Mouse (Mus musculus) layer of hippocampus, postnatal 10 days (tissue): ENCODE results near the gene Plk5. TPM values are rescaled to one million over a fixed set of nuclear protein-coding genes. Genes with fewer than 3 reads are reported as not detected.

Experiments used
- DNase-seq, 2 experiments: peaks; one replicate each; pipeline ENCODE4 v3.0.0; 2021; ENCODE audit warnings: low spot score in 2 of 2
- total RNA-seq, 2 experiments: library from RNA; stranded (reverse); gene quantifications; 2 replicates each; pipeline ENCODE4 v1.2.3; 2021

The Plk5 gene
- total RNA-seq, 2 experiments from 2014 or later, result 1.7 to 3.8 TPM

DNA sequence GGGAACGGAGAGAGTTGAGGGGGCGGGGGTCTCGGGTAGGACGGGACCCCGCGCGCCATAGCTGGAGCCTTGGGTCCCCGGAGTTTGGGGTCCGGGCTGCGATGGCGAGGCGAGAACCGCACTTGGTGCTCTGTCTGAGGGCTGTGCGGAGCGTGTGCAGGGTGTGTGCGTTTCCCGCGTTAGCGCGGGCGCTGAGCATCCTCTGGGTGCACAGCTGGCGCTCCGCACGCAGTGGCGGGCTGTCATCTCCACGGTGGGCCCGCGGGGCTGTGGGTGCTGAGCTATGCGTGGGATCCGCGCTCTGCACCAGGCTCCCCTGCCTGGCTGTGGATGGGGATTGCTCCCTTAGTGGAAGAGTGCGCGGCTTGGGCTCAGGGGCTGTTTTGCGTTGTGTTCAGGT is 478 bp downstream of the Plk5 start:
- DNase-seq, result no peak

DNA sequence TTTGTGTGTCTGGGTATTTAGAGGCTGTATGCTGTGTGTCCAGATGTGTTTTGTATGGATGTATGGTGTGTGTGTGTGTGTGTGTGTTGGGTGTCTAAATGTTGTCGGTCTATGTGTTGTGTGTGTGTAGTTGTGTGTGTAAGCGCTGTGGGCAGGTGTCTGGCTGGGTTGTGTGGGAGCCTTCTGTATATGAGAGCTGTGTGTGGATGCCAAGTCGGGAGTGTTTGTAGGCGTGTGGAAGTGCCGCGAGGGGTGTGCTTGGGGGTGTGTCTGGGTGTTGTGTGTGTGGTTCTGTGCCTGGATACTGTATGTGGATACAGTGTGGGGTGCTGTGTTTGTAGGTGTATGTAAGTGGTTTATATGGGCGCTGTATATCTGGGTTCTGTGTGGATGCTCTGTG is 1.1 kb downstream of the Plk5 start:
- DNase-seq, result no peak

DNA sequence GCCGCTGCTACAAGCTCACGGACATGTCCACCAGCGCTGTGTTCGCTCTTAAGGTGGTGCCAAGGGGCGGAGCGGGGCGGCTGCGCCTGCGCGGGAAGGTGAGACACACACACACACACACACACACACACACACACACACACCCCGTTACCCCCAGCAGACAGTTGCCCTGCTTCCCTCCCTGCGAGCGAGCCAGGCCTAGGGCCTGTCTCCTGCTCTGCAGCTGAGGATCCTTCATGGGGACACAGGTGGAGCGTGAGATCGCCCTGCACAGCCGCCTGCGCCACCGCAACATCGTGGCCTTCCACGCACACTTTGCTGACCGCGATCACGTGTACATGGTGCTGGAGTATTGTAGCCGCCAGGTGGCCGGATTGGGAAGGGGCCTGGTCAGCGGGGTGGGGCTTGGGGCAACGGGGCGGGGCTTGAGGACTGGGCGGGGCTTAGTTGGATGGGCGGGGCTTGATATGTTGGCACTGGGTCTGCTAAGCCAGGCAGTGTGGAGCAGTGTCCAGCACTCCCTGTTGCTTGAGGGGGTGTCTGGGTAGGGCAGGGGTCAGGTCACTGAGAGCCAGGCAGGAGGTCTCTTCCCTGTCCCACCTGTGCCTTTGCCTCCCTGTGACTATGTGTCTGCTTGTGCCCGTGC is 1.9 kb downstream of the Plk5 start:
- no peak for DNase-seq

- DNase-seq, result no peak
Measured at GRCm38 (mm10) chr10:80363734-80364133, 7.5 kb downstream of the Plk5 start.

GRCm38 (mm10) chr10:80365736-80366135 is 9.5 kb downstream of the Plk5 start:
- no peak for DNase-seq

DNA sequence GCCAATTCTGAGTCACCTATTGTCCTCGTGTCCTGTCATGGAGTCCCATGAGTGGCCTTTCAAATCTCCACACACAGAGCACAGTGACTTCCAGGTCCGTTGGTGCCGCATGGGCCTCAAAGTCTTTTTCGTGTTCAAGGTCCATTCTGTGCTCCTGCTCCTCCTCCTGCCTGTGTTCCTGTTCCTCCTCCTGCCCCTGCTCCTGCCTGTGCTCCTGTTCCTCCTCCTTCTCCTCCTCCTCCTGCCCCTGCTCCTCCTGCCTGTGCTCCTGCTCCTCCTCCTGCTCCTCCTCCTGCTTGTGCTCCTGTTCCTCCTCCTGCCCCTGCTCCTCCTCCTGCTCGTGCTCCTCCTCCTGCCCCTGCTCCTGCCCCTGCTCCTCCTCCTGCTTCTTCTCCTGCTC is 11.7 kb downstream of the Plk5 start:
- DNase-seq, result no peak

- DNase-seq, result no peak
Measured at GRCm38 (mm10) chr10:80368392-80368791, 12.1 kb downstream of the Plk5 start.

DNA sequence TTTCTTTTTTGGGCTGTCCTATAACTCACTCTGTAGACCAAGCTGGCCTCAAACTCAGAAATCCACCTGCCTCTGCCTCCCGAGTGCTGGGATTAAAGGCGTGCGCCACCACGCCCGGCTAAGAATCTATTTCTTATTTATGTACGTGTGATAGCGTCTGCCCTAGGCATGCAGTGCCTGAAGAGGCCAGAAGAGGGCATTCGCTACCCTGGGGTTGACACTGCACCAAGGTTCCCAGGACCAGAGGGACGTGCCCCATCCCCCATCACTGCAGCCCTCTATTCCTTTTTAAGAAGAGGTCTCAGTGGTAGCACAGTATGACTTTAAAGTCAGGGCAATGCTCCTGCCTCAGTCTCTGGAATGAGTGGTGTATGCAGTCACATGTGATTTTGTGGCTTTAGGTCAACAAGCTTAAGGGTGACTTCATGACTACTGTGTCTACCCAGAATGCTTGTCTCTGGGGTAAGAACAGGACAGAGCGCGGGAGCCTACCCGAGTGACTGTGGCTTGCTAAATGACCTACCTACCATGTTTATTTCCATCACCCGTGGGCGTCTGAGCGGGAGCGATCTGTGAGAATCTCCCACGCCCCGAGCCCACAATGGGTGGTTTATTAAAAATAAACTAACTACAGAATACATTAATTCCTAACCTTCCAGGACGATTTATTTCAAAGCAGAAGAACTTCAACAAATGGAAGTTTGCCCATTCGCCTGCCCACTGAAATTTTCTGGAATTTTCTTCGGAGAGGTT is 13.9 kb downstream of the Plk5 start:
- DNase-seq, result no peak

DNA sequence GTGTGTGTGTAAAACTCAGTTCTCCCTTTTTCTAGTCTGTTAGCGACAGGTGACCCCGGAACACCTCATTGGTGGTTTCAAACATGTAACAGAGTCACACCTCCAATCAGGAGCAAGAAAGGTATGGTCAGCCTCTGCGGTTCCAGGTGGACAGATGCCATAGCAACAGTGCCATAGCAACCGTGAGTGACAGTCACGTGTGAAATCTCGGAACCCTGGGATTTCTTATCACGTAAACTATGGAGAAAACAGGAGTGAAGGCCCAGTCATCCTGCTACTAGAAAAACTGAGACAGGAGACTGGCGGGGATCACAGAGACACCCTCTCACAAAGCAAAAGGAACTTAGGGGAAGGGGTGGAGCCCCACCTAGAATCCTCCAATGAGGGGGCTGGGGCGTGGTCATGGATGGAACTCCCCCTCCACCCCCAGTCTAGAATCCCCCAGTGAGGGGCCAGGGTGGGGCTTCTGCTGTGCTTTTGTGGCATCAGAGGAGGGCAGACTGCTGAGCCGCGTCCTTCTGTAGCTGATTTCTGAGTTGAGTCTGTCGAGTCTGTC is 15.2 kb downstream of the Plk5 start:
- DNase-seq, result peak; percentile 55 to 60

DNA sequence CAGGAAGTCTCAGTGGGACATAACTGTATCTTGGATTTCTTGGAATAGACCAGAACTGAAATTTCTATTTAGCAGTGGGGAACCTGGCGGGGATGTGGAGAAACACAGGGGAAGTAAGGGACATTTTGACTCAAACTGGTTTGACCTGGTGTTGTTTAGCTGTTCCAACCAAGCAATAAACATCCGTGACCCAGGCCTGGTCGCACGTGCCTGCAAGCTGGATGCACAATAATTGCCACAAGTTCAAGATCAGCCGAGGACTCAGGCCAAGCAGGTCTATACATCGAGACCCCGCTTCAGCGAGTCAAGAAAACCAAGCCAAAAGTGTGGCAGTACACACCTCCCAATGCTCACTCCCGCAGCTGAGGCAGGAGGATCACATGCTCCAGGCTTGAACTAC is 15.7 kb downstream of the Plk5 start:
- no peak for DNase-seq

DNA sequence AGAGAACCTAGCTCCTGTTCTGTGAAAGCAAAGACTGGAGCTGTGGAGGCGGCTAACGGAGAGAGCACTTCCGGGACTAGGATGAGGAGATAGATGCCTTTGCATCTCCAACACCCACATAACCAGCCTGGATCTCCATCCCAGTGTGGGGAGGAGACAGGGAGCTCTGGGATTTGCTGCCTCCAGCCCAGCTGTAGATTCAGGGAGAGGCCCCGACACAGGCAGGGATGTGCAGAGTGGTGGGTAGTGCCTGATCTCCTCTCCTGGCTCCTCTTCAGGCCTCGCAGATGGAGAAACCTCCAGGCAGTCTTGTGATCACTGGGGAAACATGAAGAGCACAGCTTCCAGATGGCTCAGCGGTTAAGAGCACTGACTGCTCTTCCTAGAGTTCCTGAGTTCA is 16.4 kb downstream of the Plk5 start:
- no peak for DNase-seq

DNA sequence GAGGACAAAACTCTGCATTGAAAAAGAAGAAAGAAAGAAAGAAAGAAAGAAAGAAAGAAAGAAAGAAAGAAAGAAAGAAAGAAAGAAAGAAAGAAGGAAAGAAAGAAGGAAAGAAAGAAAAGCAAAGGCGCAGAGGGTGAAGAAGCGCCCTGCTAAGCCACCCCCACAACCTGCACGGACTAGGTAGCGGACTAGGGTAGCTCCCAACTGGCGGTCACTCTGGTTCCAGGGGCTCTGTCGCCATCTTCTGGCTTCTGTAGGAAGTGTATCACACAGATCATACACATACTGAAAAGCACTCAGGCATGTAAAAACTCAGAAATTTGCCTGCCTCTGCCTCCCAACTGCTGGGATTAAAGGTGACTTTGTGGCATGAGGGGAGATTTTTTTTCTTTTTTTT is 17.8 kb downstream of the Plk5 start:
- DNase-seq, result peak; percentile 82 to 84

- DNase-seq, result peak; percentile 98
Measured at GRCm38 (mm10) chr10:80376160-80376559, 19.9 kb downstream of the Plk5 start.

- DNase-seq, result peak in 1 of 2 experiments; percentile 49
Measured at GRCm38 (mm10) chr10:80377716-80378115, 21.5 kb downstream of the Plk5 start.

DNA sequence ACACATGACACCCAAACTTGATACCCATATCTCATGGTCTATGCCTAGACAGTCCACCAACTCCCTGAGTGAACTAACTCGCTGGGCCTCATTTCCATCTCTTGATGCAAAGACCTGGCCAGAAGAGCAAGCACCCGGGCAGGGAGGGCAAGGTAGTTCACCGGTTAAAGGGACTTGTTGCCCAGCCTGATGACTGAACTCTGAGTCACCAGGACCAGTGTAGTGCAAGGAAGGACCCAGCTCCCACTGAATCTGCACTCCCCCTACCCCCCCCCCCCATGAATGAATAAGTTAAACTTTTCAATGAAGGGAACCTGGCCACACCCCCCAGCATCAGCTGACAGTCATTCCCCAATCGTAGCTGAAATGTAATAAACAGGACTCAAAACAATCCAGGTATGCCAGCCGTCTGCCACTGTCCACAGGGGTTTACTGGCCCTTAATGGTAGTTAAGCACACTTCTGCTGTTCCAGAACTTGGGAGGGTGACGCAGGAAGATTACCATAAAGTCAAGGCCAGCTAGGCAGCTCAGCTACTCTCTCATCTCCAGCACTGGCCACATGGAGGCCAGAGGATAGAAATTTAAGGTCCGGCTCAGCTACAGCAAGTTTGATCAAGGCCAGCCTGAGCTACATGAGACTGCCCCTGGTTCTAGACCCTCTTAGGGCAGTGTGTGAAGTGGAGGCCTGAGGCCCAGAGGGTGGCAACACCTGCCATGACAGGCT is 26.5 kb downstream of the Plk5 start:
- no peak for DNase-seq

- DNase-seq, result no peak
Measured at GRCm38 (mm10) chr10:80383431-80383830, 27.2 kb downstream of the Plk5 start.

GRCm38 (mm10) chr10:80384115-80384639 is 27.9 kb downstream of the Plk5 start:
- no peak for DNase-seq

GRCm38 (mm10) chr10:80384709-80385108 is 28.4 kb downstream of the Plk5 start:
- DNase-seq, result no peak

GRCm38 (mm10) chr10:80385310-80385709 is 29.1 kb downstream of the Plk5 start:
- peak in 1 of 2 experiments; percentile 43 for DNase-seq

- DNase-seq, result peak; percentile 60 to 67
Measured at GRCm38 (mm10) chr10:80385811-80386734, 29.8 kb downstream of the Plk5 start.
